11 mouse cellular contexts compared by ENCODE assay signal in the genomic region with DNA sequence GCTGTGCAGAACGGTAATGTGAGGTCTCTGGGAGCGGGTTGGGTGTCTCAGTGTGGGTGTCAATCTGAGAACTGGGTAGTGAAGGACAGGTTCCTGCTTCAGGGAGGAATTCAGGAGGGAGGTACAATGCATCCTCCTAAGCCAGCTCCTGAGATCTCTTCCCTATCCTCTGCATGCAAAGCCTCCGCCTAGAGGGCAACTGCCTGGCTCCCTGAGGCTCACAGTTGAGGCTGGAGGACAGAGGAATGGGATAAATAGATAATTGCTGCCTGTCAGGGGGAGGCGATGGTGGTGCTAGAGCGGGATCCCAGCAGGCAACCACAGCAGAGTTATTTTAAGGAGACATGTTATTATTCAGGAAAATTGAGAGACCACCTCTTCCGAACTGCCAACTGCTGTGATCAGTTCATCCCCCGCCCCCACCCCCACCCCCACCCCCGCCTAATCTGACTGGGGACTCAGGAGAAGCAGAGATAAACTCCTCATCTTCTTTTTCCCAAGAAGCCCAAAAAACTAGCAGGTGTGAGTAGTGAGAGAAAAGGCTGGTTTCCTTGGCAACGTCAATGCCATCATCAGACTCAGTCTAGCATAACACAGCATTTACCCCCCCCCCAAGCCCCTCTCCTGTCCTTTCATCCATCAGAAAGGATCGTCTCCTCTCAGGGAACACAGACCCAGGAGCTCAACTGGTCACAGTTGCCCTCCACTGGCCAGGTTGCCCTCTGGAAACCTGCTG.
DNase-seq lines count a peak whose midpoint lies in the region; ATAC-seq lines count a peak whose summit lies in the region.
"Had no signal": no experiment of that assay in that cellular context is flagged by ENCODE, and none has a peak within 500 bp of the region (broad histone marks: within the 10 kb centered on the region; RNA-seq: fewer than 3 reads in every experiment).

No protein-coding gene starts in this region.

- H3K27me3 ChIP-seq in forebrain, embryonic 12.5 days: 0 out of 2 replicates have a peak, but pooled peaks cover 10% of the 10 kb centered on the region
- no peaks in the 10 kb centered on the region for H3K27me3 ChIP-seq in hindbrain, embryonic 16.5 days (replicated peaks; ENCODE audit: control insufficient read depth, insufficient read depth, low read length)
- no peaks in the 10 kb centered on the region for H3K27me3 ChIP-seq in neural tube, embryonic 12.5 days (replicated peaks)
- H3K27me3 ChIP-seq: limb, embryonic 15.5 days; lung, embryonic 15.5 days had no signal

- peaks cover 32% of the 10 kb centered on the region for H3K4me1 ChIP-seq in forebrain, embryonic 12.5 days
- H3K4me1 ChIP-seq in hindbrain, embryonic 16.5 days (ENCODE audit: control insufficient read depth, insufficient read depth, low read depth, low read length): peaks cover 18% of the 10 kb centered on the region
- H3K4me1 ChIP-seq in neural tube, embryonic 12.5 days: peaks cover 21% of the 10 kb centered on the region
- H3K4me1 ChIP-seq: limb, embryonic 15.5 days had no signal

- H3K4me3 ChIP-seq in forebrain, embryonic 12.5 days (replicated peaks): no peak overlapping the region
- H3K4me3 ChIP-seq in hindbrain, embryonic 16.5 days (ENCODE audit: low read length): no peak overlapping the region
- no peak overlapping the region for H3K4me3 ChIP-seq in neural tube, embryonic 12.5 days
- H3K4me3 ChIP-seq: limb, embryonic 15.5 days; lung, embryonic 15.5 days had no signal

- no peaks in the 10 kb centered on the region for H3K9me3 ChIP-seq in forebrain, embryonic 12.5 days
- no peaks in the 10 kb centered on the region for H3K9me3 ChIP-seq in hindbrain, embryonic 16.5 days (ENCODE audit: control insufficient read depth, low read length)
- H3K9me3 ChIP-seq in neural tube, embryonic 12.5 days: no peaks in the 10 kb centered on the region
- H3K9me3 ChIP-seq: limb, embryonic 15.5 days; lung, embryonic 15.5 days had no signal

- peak overlapping the region; percentile 15 for H3K4me2 ChIP-seq in forebrain, embryonic 12.5 days
- peak overlapping the region; percentile 6; the same call in 1 of the 2 replicates for H3K4me2 ChIP-seq in hindbrain, embryonic 16.5 days (ENCODE audit: low read length)
- 0 out of 2 replicates have a peak overlapping the region, but pooled peaks have one; percentile 12 for H3K4me2 ChIP-seq in neural tube, embryonic 12.5 days (replicated peaks)
- H3K4me2 ChIP-seq: limb, embryonic 15.5 days; lung, embryonic 15.5 days had no signal

- peak; percentile 73 for ATAC-seq in forebrain, embryonic 12.5 days (ENCODE audit: low FRiP score)
- peak; percentile 66 for ATAC-seq in hindbrain, embryonic 16.5 days
- ATAC-seq in neural tube, embryonic 12.5 days (ENCODE audit: low FRiP score, low read depth): peak; percentile 49
- ATAC-seq in granulocyte monocyte progenitor cell, adult 5-6 weeks (replicated peaks; ENCODE audit: poor library complexity, severe bottlenecking): no peak
- ATAC-seq in megakaryocyte, adult 5-6 weeks (ENCODE audit: poor library complexity, severe bottlenecking): no peak

- DNase-seq in embryo, embryonic 11 days: peak; percentile 25
- DNase-seq in urinary bladder, adult 18-20 months (ENCODE audit: low spot score in 2 of 2): no peak
- no peak for DNase-seq in testis, postnatal 14 days (ENCODE audit: low spot score)
- DNase-seq: adrenal gland, adult 2 months had no signal

- peak overlapping the region; percentile 87 for H3K27ac ChIP-seq in forebrain, embryonic 12.5 days
- H3K27ac ChIP-seq in hindbrain, embryonic 16.5 days (ENCODE audit: low read depth, low read length): peak overlapping the region; percentile 80
- peak overlapping the region; percentile 27; the same call in 1 of the 2 replicates for H3K27ac ChIP-seq in neural tube, embryonic 12.5 days
- H3K27ac ChIP-seq: limb, embryonic 15.5 days; lung, embryonic 15.5 days had no signal

- WGBS in forebrain, embryonic 12.5 days: 8% methylated on average over 10 of the region's 10 CpGs
- 8% methylated on average over 10 of the region's 10 CpGs for WGBS in hindbrain, embryonic 16.5 days
- 7% methylated on average over 10 of the region's 10 CpGs for WGBS in neural tube, embryonic 12.5 days

- peaks cover 10% of the 10 kb centered on the region; the same call in 1 of the 2 replicates for H3K36me3 ChIP-seq in forebrain, embryonic 12.5 days (replicated peaks)
- H3K36me3 ChIP-seq in hindbrain, embryonic 16.5 days (ENCODE audit: control insufficient read depth, insufficient read depth, low read length): peaks cover 8% of the 10 kb centered on the region; the same call in 1 of the 2 replicates
- peaks cover 14% of the 10 kb centered on the region; the same call in 1 of the 2 replicates for H3K36me3 ChIP-seq in neural tube, embryonic 12.5 days
- H3K36me3 ChIP-seq: limb, embryonic 15.5 days; lung, embryonic 15.5 days had no signal

- H3K9ac ChIP-seq in forebrain, embryonic 12.5 days: peak overlapping the region; percentile 17; the same call in 1 of the 2 replicates
- H3K9ac ChIP-seq in hindbrain, embryonic 16.5 days (ENCODE audit: low read depth, low read length): peak overlapping the region; percentile 48; the same call in 1 of the 2 replicates
- H3K9ac ChIP-seq in neural tube, embryonic 12.5 days: no peak overlapping the region
- H3K9ac ChIP-seq: limb, embryonic 15.5 days; lung, embryonic 15.5 days had no signal

Comparison
In these comparisons a context has a peak if more than half of its experiments do, and no peak if none do; other contexts are left out.
1. ATAC-seq: peak in forebrain, embryonic 12.5 days (single experiment), hindbrain, embryonic 16.5 days (single experiment) and neural tube, embryonic 12.5 days (single experiment); none in granulocyte monocyte progenitor cell, adult 5-6 weeks (single experiment) and megakaryocyte, adult 5-6 weeks (single experiment).
2. H3K27ac ChIP-seq: peak in every context shown above with its lines; median percentile 87 in forebrain, embryonic 12.5 days; 80 in hindbrain, embryonic 16.5 days; 27 in neural tube, embryonic 12.5 days.
3. Peak in every context shown above with its lines, with median percentiles within 50 percentile points of each other: H3K4me2 ChIP-seq.